In genomic region chr7:34531639-34532038, GRCm38 (mm10) we compare ENCODE assay signal across 22 mouse cellular contexts.
DNase-seq lines count a peak whose midpoint lies in the region; ATAC-seq and TF ChIP-seq lines count a peak whose summit lies in the region.
"Had no signal": no experiment of that assay in that cellular context is flagged by ENCODE, and none has a peak within 500 bp of the region (broad histone marks: within the 10 kb centered on the region; RNA-seq: fewer than 3 reads in every experiment).

No protein-coding gene starts in this region.

- H3K9ac ChIP-seq in forebrain, embryonic 11.5 days (ENCODE audit: low read length), result no peak overlapping the region
- H3K9ac ChIP-seq in forebrain, postnatal 0 days, result no peak overlapping the region
- H3K9ac ChIP-seq in CH12.LX (ENCODE audit: insufficient read depth, low read depth) (no peak overlapping the region), ES-E14 (ENCODE audit: insufficient read depth, low read depth, low read length, poor library complexity, severe bottlenecking) (no peak overlapping the region)

- no peak for ATAC-seq in forebrain, embryonic 11.5 days (replicated peaks; ENCODE audit: low FRiP score)
- ATAC-seq in forebrain, postnatal 0 days, result no peak
- ATAC-seq: activated CD4-positive, CD25-positive, alpha-beta regulatory T cell, adult 4 months; CD4-positive, CD25-positive, alpha-beta regulatory T cell, adult 4 months; Patski had no signal

- no peaks in the 10 kb centered on the region for H3K79me2 ChIP-seq in CH12.LX (replicated peaks; ENCODE audit: control insufficient read depth, extremely low read depth, insufficient read depth, poor library complexity, severe bottlenecking)

- H3K9me3 ChIP-seq in forebrain, embryonic 11.5 days (ENCODE audit: control insufficient read depth, low read length), result no peaks in the 10 kb centered on the region
- no peaks in the 10 kb centered on the region for H3K9me3 ChIP-seq in forebrain, postnatal 0 days (ENCODE audit: low read length)
- H3K9me3 ChIP-seq in CH12.LX (replicated peaks; ENCODE audit: low read length) (peaks cover 2% of the 10 kb centered on the region), ES-E14 (ENCODE audit: control insufficient read depth, insufficient read depth, low read depth, low read length) (no peaks in the 10 kb centered on the region)
- H3K9me3 ChIP-seq in heart, embryonic 10.5 days, result no peaks in the 10 kb centered on the region

- no peak overlapping the region for H3K27ac ChIP-seq in forebrain, embryonic 11.5 days (ENCODE audit: low read depth, low read length)
- no peak overlapping the region for H3K27ac ChIP-seq in forebrain, postnatal 0 days (ENCODE audit: low read depth, low read length)
- H3K27ac ChIP-seq in CH12.LX (ENCODE audit: insufficient read depth, low read depth), result no peak overlapping the region
- H3K27ac ChIP-seq in ES-E14 (ENCODE audit: insufficient read depth, low read depth, low read length, poor library complexity, severe bottlenecking), result no peak overlapping the region
- H3K27ac ChIP-seq in heart, embryonic 10.5 days, result no peak overlapping the region

- no peaks in the 10 kb centered on the region for H3K4me1 ChIP-seq in forebrain, embryonic 11.5 days (replicated peaks; ENCODE audit: control insufficient read depth, insufficient read depth, low read length)
- no peaks in the 10 kb centered on the region for H3K4me1 ChIP-seq in forebrain, postnatal 0 days (ENCODE audit: insufficient read depth)
- peaks cover 0 to 2% of the 10 kb centered on the region in 2 experiments; a peak in 2 of 4 replicates for H3K4me1 ChIP-seq in CH12.LX (ENCODE audit: control insufficient read depth in 1 of 2, insufficient read depth in 2 of 2)
- H3K4me1 ChIP-seq in ES-E14 (ENCODE audit: control insufficient read depth in 2 of 2, insufficient read depth in 2 of 2, low read length in 2 of 2, poor library complexity in 1 of 2), result peaks cover 0 to 9% of the 10 kb centered on the region in 2 experiments; a peak in 3 of 4 replicates
- H3K4me1 ChIP-seq in heart, embryonic 10.5 days, result no peaks in the 10 kb centered on the region

- H3K4me2 ChIP-seq in forebrain, embryonic 11.5 days (ENCODE audit: low read depth, low read length, severe bottlenecking), result no peak overlapping the region
- H3K4me2 ChIP-seq in forebrain, postnatal 0 days (ENCODE audit: low read depth), result no peak overlapping the region
- H3K4me2 ChIP-seq in CH12.LX (ENCODE audit: insufficient read depth, low read depth, poor library complexity, severe bottlenecking), result no peak overlapping the region

- no peak; the same call in none of the 2 replicates for TF ChIP-seq RAD21 in CH12.LX (IDR thresholded peaks at IDR 0.05; ENCODE audit: low read depth, low read length)

- WGBS in forebrain, embryonic 11.5 days, result 89% methylated on average over 3 of the region's 3 CpGs
- WGBS in forebrain, postnatal 0 days, result 85% methylated on average over 3 of the region's 3 CpGs
- 77% methylated on average over 3 of the region's 3 CpGs for WGBS in heart, embryonic 10.5 days

- peak; percentile 24 for DNase-seq in forebrain, embryonic 11.5 days (ENCODE audit: low spot score)
- DNase-seq in forebrain, postnatal 0 days, result no peak
- DNase-seq in CH12.LX (ENCODE audit: extremely low read depth) (no peak), ES-E14 (ENCODE audit: low read depth, low spot score) (no peak)
- DNase-seq in right cerebral cortex, postnatal 14 days, result no peak
- DNase-seq in heart, embryonic 10.5 days (ENCODE audit: low spot score), result no peak
- DNase-seq: adrenal gland, adult 2 months; adrenal gland, adult 8-10 months; adrenal gland, postnatal 10 days; adrenal gland, postnatal 14 days; adrenal gland, postnatal 25 days; adrenal gland, postnatal 36 days; B cell, adult 2 months; cerebellum, adult 11 months; cerebellum, adult 11-12 months; cerebellum, adult 18-20 months; cerebellum, adult 2 months; cerebellum, adult 8-10 months had no signal

- no peak overlapping the region for H3K4me3 ChIP-seq in forebrain, embryonic 11.5 days (ENCODE audit: low read depth, low read length)
- no peak overlapping the region for H3K4me3 ChIP-seq in forebrain, postnatal 0 days (ENCODE audit: low read depth, low read length)
- H3K4me3 ChIP-seq in CH12.LX (replicated peaks in 1 of 3; ENCODE audit: low read depth in 2 of 3, low read length in 2 of 3, poor library complexity in 1 of 3), result no peak overlapping the region
- no peak overlapping the region for H3K4me3 ChIP-seq in ES-E14 (ENCODE audit: insufficient read depth in 1 of 2, low read depth in 1 of 2, low read length in 2 of 2, poor library complexity in 1 of 2, severe bottlenecking in 1 of 2)
- no peak overlapping the region for H3K4me3 ChIP-seq in heart, embryonic 10.5 days

- in situ Hi-C loops in CH12.LX (cut with MboI; ENCODE audit: low pct_ligation_motif_present, low pct_unique_long_range_greater_than_20kb, low sequenced_read_pairs), result no loop called here
- in situ Hi-C loops in ES-E14 (cut with MboI; ENCODE audit: low sequenced_read_pairs in 2 of 2, unreplicated experiment in 2 of 2), result no loop called here

- no peaks in the 10 kb centered on the region for H3K27me3 ChIP-seq in forebrain, embryonic 11.5 days (ENCODE audit: control insufficient read depth, insufficient read depth, low read length)
- no peaks in the 10 kb centered on the region for H3K27me3 ChIP-seq in forebrain, postnatal 0 days (ENCODE audit: insufficient read depth, low read length)
- no peaks in the 10 kb centered on the region for H3K27me3 ChIP-seq in CH12.LX (replicated peaks)
- no peaks in the 10 kb centered on the region for H3K27me3 ChIP-seq in heart, embryonic 10.5 days (ENCODE audit: insufficient read depth, poor library complexity, severe bottlenecking)
- H3K27me3 ChIP-seq: Patski had no signal

- no peak for TF ChIP-seq POLR2A in CH12.LX (IDR thresholded peaks at IDR 0.05; ENCODE audit: low read depth, low read length)

- TF ChIP-seq CTCF in forebrain, postnatal 0 days (IDR thresholded peaks at IDR 0.05; ENCODE audit: low read depth), result no peak
- TF ChIP-seq CTCF in CH12.LX (conservative IDR thresholded peaks at IDR 0.05 in 1 of 2, IDR thresholded peaks at IDR 0.05 in 1 of 2; ENCODE audit: low read depth in 2 of 2, low read length in 2 of 2), result peak in 1 of 2 experiments; percentile 25; a peak in 1 of 4 replicates

- no peak for TF ChIP-seq EP300 in CH12.LX (IDR thresholded peaks at IDR 0.05; ENCODE audit: low read length)

- dilution Hi-C loops in CH12.LX (cut with MboI; ENCODE audit: extremely low pct_ligation_motif_present, extremely low pct_unique_long_range_greater_than_20kb, low sequenced_read_pairs), result no loop called here

- H3K36me3 ChIP-seq in forebrain, embryonic 11.5 days (ENCODE audit: control insufficient read depth, insufficient read depth, low read length), result no peaks in the 10 kb centered on the region
- H3K36me3 ChIP-seq in forebrain, postnatal 0 days (ENCODE audit: insufficient read depth), result no peaks in the 10 kb centered on the region
- H3K36me3 ChIP-seq in CH12.LX (replicated peaks in 1 of 2; ENCODE audit: control insufficient read depth in 1 of 2, insufficient read depth in 1 of 2, low read length in 1 of 2) (no peaks in the 10 kb centered on the region), ES-E14 (ENCODE audit: control insufficient read depth, insufficient read depth, low read length, poor library complexity, severe bottlenecking) (no peaks in the 10 kb centered on the region)
- no peaks in the 10 kb centered on the region for H3K36me3 ChIP-seq in heart, embryonic 10.5 days
- H3K36me3 ChIP-seq: G1E had no signal

TF ChIP-seq in CH12.LX, 34 proteins besides CTCF, POLR2A, EP300 and RAD21:
- TF ChIP-seq MAFK (IDR thresholded peaks at IDR 0.05; ENCODE audit: insufficient replicate concordance, low read length), result peak; percentile 63
- TF ChIP-seq SMC3 (IDR thresholded peaks at IDR 0.05; ENCODE audit: low read depth, low read length), result peak; percentile 27; the same call in 1 of the 2 replicates
- no peak for TF ChIP-seq USF1 (IDR thresholded peaks at IDR 0.05; ENCODE audit: low read depth, low read length)
- TF ChIP-seq JUN (IDR thresholded peaks at IDR 0.05; ENCODE audit: insufficient read depth, low read depth, low read length), result no peak
- TF ChIP-seq CHD2 (IDR thresholded peaks at IDR 0.05; ENCODE audit: low read length), result no peak
- no peak for TF ChIP-seq SIN3A (IDR thresholded peaks at IDR 0.05; ENCODE audit: low read length)
- no peak for TF ChIP-seq NRF1 (IDR thresholded peaks at IDR 0.05; ENCODE audit: low read depth, low read length)
- TF ChIP-seq MAZ (IDR thresholded peaks at IDR 0.05; ENCODE audit: low read depth, low read length), result no peak
- no peak for TF ChIP-seq MXI1 (IDR thresholded peaks at IDR 0.05; ENCODE audit: low read depth, low read length)
- TF ChIP-seq ZKSCAN1 (IDR thresholded peaks at IDR 0.05; ENCODE audit: borderline replicate concordance, low read depth, low read length), result no peak

TF ChIP-seq in ES-E14, 5 proteins besides CTCF, POLR2A, EP300 and RAD21:
- TF ChIP-seq MAFK (IDR thresholded peaks at IDR 0.05; ENCODE audit: insufficient read depth, low read depth, low read length), result peak; percentile 69
- no peak for TF ChIP-seq ZNF384 (IDR thresholded peaks at IDR 0.05; ENCODE audit: low read depth, low read length)
